Comparison of ENCODE assay signal across 14 mouse cellular contexts in the genomic region with DNA sequence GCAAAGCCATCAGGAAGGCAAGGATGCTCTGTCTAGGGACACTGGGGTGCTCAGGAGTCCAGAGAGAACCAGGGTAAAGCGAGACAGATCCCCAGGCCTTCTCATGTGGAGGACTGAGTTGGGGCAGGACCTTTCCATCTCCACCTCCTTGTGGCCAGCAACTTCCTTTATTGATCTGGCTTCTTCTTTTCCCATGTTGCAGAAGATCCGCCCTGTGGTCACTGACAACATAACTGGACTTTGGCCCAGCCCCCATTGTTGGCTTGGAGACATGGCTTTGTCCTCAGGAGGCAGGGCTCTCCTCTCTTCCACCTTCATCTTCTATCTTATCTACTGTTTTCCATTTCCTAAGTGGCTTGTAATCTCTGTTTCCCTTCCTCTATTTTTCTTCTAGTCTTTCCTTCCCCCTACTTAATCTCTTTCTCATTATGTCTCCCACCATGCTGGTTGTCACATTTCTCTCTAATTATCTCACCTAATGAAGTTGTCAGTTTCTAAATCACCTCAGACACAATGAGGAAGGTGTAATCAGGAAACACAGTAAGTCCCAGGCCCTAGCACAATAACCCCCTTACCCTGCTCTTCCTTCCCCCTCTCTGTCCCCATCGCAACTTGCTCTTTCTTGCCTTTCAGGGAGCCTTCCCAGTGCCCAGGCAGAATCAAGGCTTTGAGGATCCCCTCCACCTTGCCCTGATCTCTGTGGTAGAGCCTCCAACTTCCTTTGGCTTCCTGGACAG. TPM values are rescaled to one million over a fixed set of nuclear protein-coding genes. Genes with fewer than 3 reads are reported as not detected.
DNase-seq lines count a peak whose midpoint lies in the region; ATAC-seq and TF ChIP-seq lines count a peak whose summit lies in the region.
"Not testable (repeated sequence)": the region's sequence is repeated elsewhere in the genome, so short reads cannot be mapped to it uniquely, and the experiment has no call there.
"Had no signal": no experiment of that assay in that cellular context is flagged by ENCODE, and none has a peak within 500 bp of the region (broad histone marks: within the 10 kb centered on the region; RNA-seq: fewer than 3 reads in every experiment).

A gene (minus strand): TSS at position 172 of the 737 bp plus-strand sequence.

- TF ChIP-seq EP300 in MEL (IDR thresholded peaks at IDR 0.05; ENCODE audit: low read depth in 1 of 2, low read length in 2 of 2), result peak; percentile 81 to 85
- TF ChIP-seq EP300 in liver, postnatal 0 days (IDR thresholded peaks at IDR 0.05; ENCODE audit: low read depth), result not testable (repeated sequence)

- H3K27me3 ChIP-seq in MEL (ENCODE audit: control insufficient read depth in 1 of 2, insufficient read depth in 2 of 2, low read length in 2 of 2); liver, adult 2 months (ENCODE audit: control insufficient read depth, insufficient read depth, low read length); liver, postnatal 0 days (ENCODE audit: insufficient read depth, low read length); spleen, adult 2 months (ENCODE audit: control insufficient read depth, insufficient read depth, low read length): not testable (repeated sequence)

- peak within 1 kb of the TSS; percentile 26; the same call in 1 of the 2 replicates for H3K4me2 ChIP-seq in liver, postnatal 0 days (ENCODE audit: low read depth, low read length)

- peak within 1 kb of the TSS; percentile 87 for H3K27ac ChIP-seq in MEL (ENCODE audit: control insufficient read depth, low read depth, low read length)
- peak within 1 kb of the TSS; percentile 3; the same call in 1 of the 2 replicates for H3K27ac ChIP-seq in brown adipose tissue, adult 24 weeks (replicated peaks; ENCODE audit: low read depth, low read length)
- not testable (repeated sequence) for H3K27ac ChIP-seq in liver, adult 2 months (replicated peaks; ENCODE audit: insufficient read depth, low read depth, low read length)
- H3K27ac ChIP-seq in liver, postnatal 0 days (ENCODE audit: low read depth), result peak within 1 kb of the TSS; percentile 63
- peak within 1 kb of the TSS; percentile 1 for H3K27ac ChIP-seq in spleen, adult 2 months (ENCODE audit: insufficient read depth, low read length)

- peak; percentile 77 for DNase-seq in MEL (ENCODE audit: low read depth, low spot score)
- DNase-seq in heart, adult 11 months, result peak; percentile 90
- DNase-seq in liver, adult 2 months (ENCODE audit: extremely low read depth, low read depth, low spot score); liver, postnatal 0 days; spleen, adult 2 months (ENCODE audit: low read depth in 1 of 2, low spot score in 2 of 2): not testable (repeated sequence)

- peak in 1 of 2 experiments; percentile 41; a peak in 1 of 4 replicates for TF ChIP-seq POLR2A in MEL (IDR thresholded peaks at IDR 0.05; ENCODE audit: control insufficient read depth in 1 of 2, insufficient read depth in 1 of 2, low read depth in 1 of 2, low read length in 2 of 2, poor library complexity in 1 of 2)
- not testable (repeated sequence) for TF ChIP-seq POLR2A in liver, adult 2 months (IDR thresholded peaks at IDR 0.05; ENCODE audit: extremely low read depth, insufficient read depth, low read length); spleen, adult 2 months (IDR thresholded peaks at IDR 0.05; ENCODE audit: low read depth, low read length)

- not testable (repeated sequence) for TF ChIP-seq RAD21 in MEL (IDR thresholded peaks at IDR 0.05; ENCODE audit: low read depth, low read length)

- H3K9me3 ChIP-seq in MEL (replicated peaks; ENCODE audit: insufficient read depth, low read length); liver, postnatal 0 days (ENCODE audit: low read length): not testable (repeated sequence)

- TF ChIP-seq CTCF in MEL (IDR thresholded peaks at IDR 0.05 in 2 of 3, conservative IDR thresholded peaks at IDR 0.05 in 1 of 3; ENCODE audit: control insufficient read depth in 1 of 3, insufficient read depth in 1 of 3, low read depth in 2 of 3, low read length in 3 of 3, poor library complexity in 1 of 3, severe bottlenecking in 1 of 3); liver, adult 2 months (IDR thresholded peaks at IDR 0.05; ENCODE audit: low read depth, low read length); liver, postnatal 0 days (IDR thresholded peaks at IDR 0.05; ENCODE audit: low read depth); spleen, adult 2 months (IDR thresholded peaks at IDR 0.05; ENCODE audit: extremely low read depth, insufficient read depth, insufficient read length, insufficient replicate concordance): not testable (repeated sequence)

- peaks cover 0 to 24% of the 10 kb centered on the region in 2 experiments; a peak in 2 of 4 replicates for H3K36me3 ChIP-seq in MEL (ENCODE audit: control insufficient read depth in 1 of 2, insufficient read depth in 2 of 2, low read length in 2 of 2)
- H3K36me3 ChIP-seq in liver, adult 2 months (ENCODE audit: control insufficient read depth, insufficient read depth, low read length); liver, postnatal 0 days (replicated peaks; ENCODE audit: insufficient read depth, low read length); spleen, adult 2 months (ENCODE audit: control insufficient read depth, insufficient read depth, low read length): not testable (repeated sequence)

- peak within 1 kb of the TSS; percentile 31 to 48; a peak in 3 of 4 replicates for H3K4me3 ChIP-seq in MEL (ENCODE audit: control insufficient read depth in 1 of 2, insufficient read depth in 1 of 2, low read depth in 2 of 2, low read length in 2 of 2)
- H3K4me3 ChIP-seq in brown adipose tissue, adult 24 weeks (ENCODE audit: insufficient read depth, low read depth, low read length), result peak within 1 kb of the TSS; percentile 24
- peak within 1 kb of the TSS; percentile 2; the same call in 1 of the 2 replicates for H3K4me3 ChIP-seq in liver, adult 2 months (ENCODE audit: insufficient read depth, low read depth, low read length)
- H3K4me3 ChIP-seq in liver, postnatal 0 days (ENCODE audit: low read depth, low read length), result peak within 1 kb of the TSS; percentile 34
- H3K4me3 ChIP-seq in spleen, adult 2 months (ENCODE audit: extremely low read depth, insufficient read depth, insufficient read length), result 0 out of 2 replicates have a peak within 1 kb of the TSS, but pooled peaks have one; percentile 10

- peak within 1 kb of the TSS; percentile 48 for H3K9ac ChIP-seq in MEL (ENCODE audit: control insufficient read depth, low read depth, low read length, poor library complexity, severe bottlenecking)
- H3K9ac ChIP-seq in liver, adult 2 months (ENCODE audit: low read depth, low read length), result 0 out of 2 replicates have a peak within 1 kb of the TSS, but pooled peaks have one; percentile 38
- not testable (repeated sequence) for H3K9ac ChIP-seq in liver, postnatal 0 days (replicated peaks)

- peaks cover 9 to 40% of the 10 kb centered on the region in 2 experiments for H3K4me1 ChIP-seq in MEL (ENCODE audit: control insufficient read depth in 1 of 2, insufficient read depth in 2 of 2, low read length in 2 of 2)
- not testable (repeated sequence) for H3K4me1 ChIP-seq in brown adipose tissue, adult 24 weeks (ENCODE audit: control insufficient read depth, insufficient read depth, insufficient read length, low read length); liver, adult 2 months (ENCODE audit: control insufficient read depth, insufficient read depth, low read length); liver, postnatal 0 days (ENCODE audit: insufficient read depth); spleen, adult 2 months (ENCODE audit: control insufficient read depth, insufficient read depth, insufficient read length)

- 74% methylated on average over 3 of the region's 3 CpGs for WGBS in liver, adult 2 months
- WGBS in liver, postnatal 0 days (ENCODE audit: insufficient replicate concordance), result 37% methylated on average over 3 of the region's 3 CpGs
- 66% methylated on average over 3 of the region's 3 CpGs for WGBS in spleen, adult 2 months

- H3K79me2 ChIP-seq in MEL (ENCODE audit: control insufficient read depth, insufficient read depth, low read length, poor library complexity); liver, adult 2 months (ENCODE audit: control insufficient read depth, insufficient read depth, low read length): not testable (repeated sequence)

- peak; percentile 31; the same call in 1 of the 2 replicates for ATAC-seq in liver, postnatal 0 days
- peak; percentile 78 for ATAC-seq in megakaryocyte progenitor cell, adult 5-6 weeks (replicated peaks; ENCODE audit: poor library complexity)

TF ChIP-seq in MEL, 35 proteins besides CTCF, POLR2A, EP300 and RAD21:
- TF ChIP-seq TBP (IDR thresholded peaks at IDR 0.05; ENCODE audit: low read depth, low read length) (peak; percentile 62), MXI1 (IDR thresholded peaks at IDR 0.05; ENCODE audit: low read depth, low read length) (peak; percentile 39; the same call in 1 of the 2 replicates), TAL1 (IDR thresholded peaks at IDR 0.05; ENCODE audit: low read length) (peak; percentile 45), ETS1 (IDR thresholded peaks at IDR 0.05; ENCODE audit: low read depth, low read length) (peak; percentile 45; the same call in 1 of the 2 replicates), SIN3A (IDR thresholded peaks at IDR 0.05; ENCODE audit: low read length) (peak; percentile 60; the same call in 1 of the 2 replicates), GATA1 (IDR thresholded peaks at IDR 0.05; ENCODE audit: low read depth, low read length) (peak; percentile 79), RCOR1 (IDR thresholded peaks at IDR 0.05; ENCODE audit: low read depth, low read length) (peak; percentile 13; the same call in 1 of the 2 replicates), TCF12 (IDR thresholded peaks at IDR 0.05; ENCODE audit: low read depth, low read length) (peak; percentile 59)
TF ChIP-seq in MEL: peak in this region for 8; not testable (repeated sequence) for 27.

RNA-seq across cellular contexts. Expression of the gene that starts here (rescaled TPM):
- total RNA-seq in MEL (2012; rRNA removed), result 32.1 and 71.7 TPM in 2 replicates
- polyA plus RNA-seq in MEL (2012; ENCODE audit: insufficient read depth in 1 of 2, insufficient read length in 2 of 2, low read depth in 1 of 2, low replicate concordance in 2 of 2, missing spikeins in 1 of 2), result 10 to 100 TPM in 1 of 2 experiments, not detected in 1; 25.9 TPM
- polyA plus RNA-seq in brown adipose tissue, adult 24 weeks (2012; ENCODE audit: insufficient read depth, insufficient read length, missing spikeins), result 2.5 and 5.5 TPM in 2 replicates
- 2.1 and 3.7 TPM in 2 replicates for total RNA-seq in liver, adult 2 months (2014; rRNA removed)
- polyA plus RNA-seq in liver, adult 2 months (2012; rRNA removed), result 2.2 and 4.4 TPM in 2 replicates
- 11.6 and 13.2 TPM in 2 replicates for polyA plus RNA-seq in liver, postnatal 0 days (2015; fragmentation: Nextera tagmentation; extraction: Ambion mirVana)
- total RNA-seq in megakaryocyte progenitor cell, adult 5-6 weeks (2015), result 20.2 and 43.2 TPM in 2 replicates
- total RNA-seq in megakaryocyte progenitor cell, adult 5-6 weeks (2017), result 9.6 and 14.9 TPM in 2 replicates
- polyA plus RNA-seq in spleen, adult 2 months (2012; rRNA removed), result 28.8 and 47.8 TPM in 2 replicates
- polyA plus RNA-seq: C2C12; embryonic facial prominence, embryonic 10.5 days; erythroblast, embryonic 14.5 days; forebrain, embryonic 10.5 days; forebrain, embryonic 14.5 days; hindbrain, embryonic 11.5 days; hindbrain, embryonic 15.5 days had no signal
